Mouse (Mus musculus): ENCODE results near the gene Surf4. TPM values are rescaled to one million over a fixed set of nuclear protein-coding genes. Genes with fewer than 3 reads are reported as not detected.

The Surf4 gene
- polyA plus RNA-seq, 1 experiment: 644 TPM

DNA sequence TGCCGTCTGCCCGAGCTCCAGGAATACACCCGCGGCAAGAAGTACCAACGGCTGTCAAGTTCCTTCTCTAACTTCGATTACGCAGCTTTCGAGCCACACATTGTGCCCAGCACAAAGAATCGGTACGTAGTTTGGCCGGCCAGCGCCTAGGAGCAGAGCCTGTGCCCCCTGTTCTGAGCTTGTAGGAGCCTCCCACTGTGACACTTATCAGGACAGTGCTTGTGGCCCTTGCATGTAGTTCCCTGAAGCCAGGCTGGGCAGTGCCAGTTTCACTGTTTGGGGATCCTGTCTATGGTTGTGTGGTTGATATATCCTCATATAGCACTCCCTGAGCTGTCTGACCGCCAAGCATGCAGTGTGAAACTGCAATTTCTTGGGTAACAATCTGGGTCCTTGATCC is 17.0 kb downstream of the Surf4 start:
- no peak; the same call in 1 of the 2 replicates for TF ChIP-seq POLR2A (IDR thresholded peaks at IDR 0.05; ENCODE audit: low read depth, low read length)
- no peak for TF ChIP-seq CTCF (IDR thresholded peaks at IDR 0.05; ENCODE audit: extremely low read depth, insufficient read length, insufficient replicate concordance, low read depth, low read length)
- Histone ChIP-seq H3K4me1 (ENCODE audit: control insufficient read depth, insufficient read depth, insufficient read length, low read length) (peaks cover 24% of the 10 kb centered on the region), H3K36me3 (ENCODE audit: control insufficient read depth, insufficient read depth, low read length) (peaks cover 52% of the 10 kb centered on the region), H3K4me3 (ENCODE audit: low read depth, low read length) (peak overlapping the region; percentile 84), H3K27ac (ENCODE audit: insufficient read depth, low read depth, low read length) (peak overlapping the region; percentile 70), H3K27me3 (ENCODE audit: control insufficient read depth, insufficient read depth, low read length) (no peaks in the 10 kb centered on the region)
- under 1% methylated on average over 13 of the region's 13 CpGs for WGBS

DNA sequence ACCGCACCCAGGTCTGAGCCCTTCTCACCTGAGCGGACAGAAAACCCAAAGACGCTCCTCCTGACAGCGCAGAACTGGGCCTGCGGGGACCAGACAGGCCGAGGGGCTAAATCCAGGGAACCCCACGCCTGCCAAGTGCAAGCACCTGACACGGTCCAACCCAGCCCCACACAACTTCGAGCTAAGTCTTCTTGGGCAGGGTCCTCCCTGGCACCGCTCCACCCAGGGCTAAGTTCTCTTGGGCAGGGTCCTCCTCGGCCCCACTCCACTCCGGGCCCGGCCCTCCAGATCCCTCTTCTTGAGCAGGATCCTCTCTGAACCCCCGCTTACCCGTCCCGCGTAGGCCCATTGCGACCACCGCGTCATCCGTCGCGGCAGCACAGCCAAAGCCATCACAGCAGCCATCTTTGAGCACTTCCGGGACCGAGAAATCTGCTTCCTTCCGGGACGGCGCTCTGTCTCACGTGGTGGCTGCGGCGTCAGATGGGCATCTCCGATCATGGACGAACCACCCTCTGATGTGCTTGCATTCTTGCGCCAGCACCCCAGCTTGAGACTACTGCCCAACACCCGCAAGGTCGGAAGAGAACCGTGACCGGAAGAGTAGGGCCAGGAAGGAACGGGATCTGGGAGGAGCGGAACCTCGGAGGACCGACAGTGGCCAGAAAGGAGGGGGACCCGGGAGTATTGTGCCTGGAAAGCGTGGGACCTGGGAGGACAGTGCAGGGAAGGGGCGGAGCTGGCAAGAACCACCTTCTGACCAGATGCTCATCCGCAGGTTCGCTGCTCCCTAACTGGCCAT is 17.6 kb downstream of the Surf4 start, which contains the start of the genes Surf2 and Surf1:
Surf2 (plus strand) TSS at position 441 of the 802 bp plus-strand sequence.
Surf1 (minus strand) TSS at position 604 of the 802 bp plus-strand sequence.
- Histone ChIP-seq H3K27ac (ENCODE audit: insufficient read depth, low read depth, low read length) (peak within 1 kb of the TSS; percentile 70), H3K4me1 (ENCODE audit: control insufficient read depth, insufficient read depth, insufficient read length, low read length) (peaks cover 27% of the 10 kb centered on the region), H3K4me3 (ENCODE audit: low read depth, low read length) (peak within 1 kb of the TSS; percentile 84), H3K36me3 (ENCODE audit: control insufficient read depth, insufficient read depth, low read length) (peaks cover 48% of the 10 kb centered on the region), H3K27me3 (ENCODE audit: control insufficient read depth, insufficient read depth, low read length) (no peaks in the 10 kb centered on the region)
- TF ChIP-seq CTCF (IDR thresholded peaks at IDR 0.05; ENCODE audit: extremely low read depth, insufficient read length, insufficient replicate concordance, low read depth, low read length) (no peak), POLR2A (IDR thresholded peaks at IDR 0.05; ENCODE audit: low read depth, low read length) (peak; percentile 8; the same call in 1 of the 2 replicates)
- 1% methylated on average over 47 of the region's 47 CpGs for WGBS

DNA sequence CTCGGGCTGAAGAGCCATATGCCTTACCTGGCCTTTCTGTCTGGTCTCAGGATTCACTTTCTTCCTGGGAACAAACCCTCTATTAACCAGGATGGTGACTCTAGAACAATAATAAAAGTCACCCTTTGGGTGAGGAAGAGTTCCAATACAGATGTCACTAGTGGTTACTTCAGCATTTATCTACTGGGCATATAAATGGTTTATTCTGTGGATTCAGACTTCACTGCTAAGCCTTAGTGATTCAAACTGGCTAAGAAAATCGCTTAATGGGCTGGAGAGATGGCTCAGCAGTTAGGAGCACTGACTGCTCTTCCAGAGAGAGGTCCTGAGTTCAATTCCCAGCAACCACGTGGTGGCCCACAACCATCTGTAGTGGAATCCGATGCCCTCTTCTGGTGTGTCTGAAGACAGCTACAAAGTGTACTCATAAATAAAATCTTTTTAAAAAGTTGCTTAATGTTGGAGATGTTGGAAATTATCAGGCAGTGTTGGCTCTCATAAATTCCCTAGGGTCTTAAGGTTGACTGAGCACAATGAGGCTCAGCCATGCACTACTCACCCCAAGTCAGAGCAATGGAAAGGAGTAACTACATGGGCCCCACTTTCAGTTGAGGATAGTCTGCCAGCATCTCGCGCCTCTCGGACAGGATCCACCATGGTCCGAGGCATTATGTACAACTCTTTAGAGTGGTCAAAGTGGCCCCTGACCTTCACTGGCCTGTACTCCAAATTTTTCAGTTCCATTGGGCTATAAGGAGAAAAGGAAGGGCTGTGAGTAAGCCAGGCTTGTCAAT is 19.4 kb downstream of the Surf4 start:
- H3K27me3 ChIP-seq (ENCODE audit: control insufficient read depth, insufficient read depth, low read length): no peaks in the 10 kb centered on the region
- 48% methylated on average over 8 of the region's 8 CpGs for WGBS
- H3K4me3 ChIP-seq (ENCODE audit: low read depth, low read length): no peak overlapping the region
- H3K36me3 ChIP-seq (ENCODE audit: control insufficient read depth, insufficient read depth, low read length): peaks cover 34% of the 10 kb centered on the region
- H3K4me1 ChIP-seq (ENCODE audit: control insufficient read depth, insufficient read depth, insufficient read length, low read length): peaks cover 18% of the 10 kb centered on the region
- TF ChIP-seq CTCF (IDR thresholded peaks at IDR 0.05; ENCODE audit: extremely low read depth, insufficient read length, insufficient replicate concordance, low read depth, low read length) (no peak), POLR2A (IDR thresholded peaks at IDR 0.05; ENCODE audit: low read depth, low read length) (no peak)
- no peak overlapping the region for H3K27ac ChIP-seq (ENCODE audit: insufficient read depth, low read depth, low read length)

DNA sequence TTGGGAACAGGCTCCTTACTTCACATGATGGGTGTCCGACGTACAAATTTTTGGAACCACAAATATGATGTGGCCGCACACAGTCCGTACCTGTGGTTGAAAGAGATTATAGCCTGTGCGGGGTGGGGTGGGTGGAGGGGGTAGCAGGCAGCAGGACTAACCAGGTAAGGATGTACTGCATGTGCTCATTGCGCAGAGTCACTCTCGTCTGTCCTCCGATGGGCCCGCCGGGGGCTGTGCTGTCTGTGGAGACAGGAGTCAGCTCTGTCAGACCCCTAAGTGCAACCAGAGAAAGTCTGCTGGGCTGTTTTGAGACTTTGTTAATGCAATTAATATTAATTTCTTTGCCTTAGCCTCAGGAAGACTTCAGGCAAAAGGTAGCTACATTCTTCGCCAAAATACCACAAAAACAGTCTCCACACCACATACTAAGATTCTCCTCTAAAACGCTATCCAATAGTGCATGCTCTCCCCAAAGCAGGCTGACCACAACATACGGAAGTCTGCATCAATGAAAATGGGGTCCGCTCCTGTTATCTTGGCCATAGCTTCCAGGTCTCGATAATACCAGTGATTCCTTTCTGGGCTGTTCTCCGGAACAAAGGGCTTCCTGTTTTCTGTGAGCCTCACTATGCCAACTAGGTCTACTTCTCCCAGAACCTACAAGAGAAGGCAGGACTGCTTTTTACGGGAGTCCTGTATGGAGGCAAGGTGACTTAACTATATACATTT is 20.1 kb downstream of the Surf4 start:
- H3K4me1 ChIP-seq (ENCODE audit: control insufficient read depth, insufficient read depth, insufficient read length, low read length): peaks cover 24% of the 10 kb centered on the region
- H3K36me3 ChIP-seq (ENCODE audit: control insufficient read depth, insufficient read depth, low read length): peaks cover 26% of the 10 kb centered on the region
- WGBS: 77% methylated on average over 17 of the region's 17 CpGs
- TF ChIP-seq POLR2A (IDR thresholded peaks at IDR 0.05; ENCODE audit: low read depth, low read length) (no peak), CTCF (IDR thresholded peaks at IDR 0.05; ENCODE audit: extremely low read depth, insufficient read length, insufficient replicate concordance, low read depth, low read length) (no peak)
- no peak overlapping the region for H3K27ac ChIP-seq (ENCODE audit: insufficient read depth, low read depth, low read length)
- no peak overlapping the region for H3K4me3 ChIP-seq (ENCODE audit: low read depth, low read length)
- H3K27me3 ChIP-seq (ENCODE audit: control insufficient read depth, insufficient read depth, low read length): no peaks in the 10 kb centered on the region

DNA sequence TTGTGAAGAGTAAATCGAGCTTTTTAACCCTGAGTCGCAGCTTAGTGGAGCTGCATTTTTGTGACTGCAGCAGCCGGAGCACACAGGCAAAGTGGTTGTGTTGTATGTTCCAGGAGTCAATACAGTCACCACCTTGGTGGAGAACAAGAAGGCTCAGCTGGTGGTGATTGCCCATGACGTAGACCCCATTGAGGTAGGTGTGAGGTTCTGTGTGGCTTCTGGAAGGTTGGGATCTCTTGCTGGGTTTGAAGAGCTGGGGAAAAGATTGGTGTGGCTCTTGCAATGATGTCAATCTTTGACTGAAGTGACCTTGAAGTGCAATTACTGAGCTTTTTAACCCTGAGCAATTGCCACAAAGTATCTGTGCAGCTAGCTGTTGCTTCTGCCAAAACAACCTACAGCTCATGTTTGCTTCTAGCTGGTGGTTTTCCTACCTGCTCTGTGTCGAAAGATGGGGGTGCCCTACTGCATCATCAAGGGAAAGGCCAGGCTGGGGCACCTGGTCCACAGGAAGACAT is 21.4 kb downstream of the Surf4 start:
- WGBS: 45% methylated on average over 5 of the region's 5 CpGs
- no peaks in the 10 kb centered on the region for H3K27me3 ChIP-seq (ENCODE audit: control insufficient read depth, insufficient read depth, low read length)
- peak overlapping the region; percentile 82 for H3K4me3 ChIP-seq (ENCODE audit: low read depth, low read length)
- H3K4me1 ChIP-seq (ENCODE audit: control insufficient read depth, insufficient read depth, insufficient read length, low read length): peaks cover 19% of the 10 kb centered on the region
- peaks cover 29% of the 10 kb centered on the region for H3K36me3 ChIP-seq (ENCODE audit: control insufficient read depth, insufficient read depth, low read length)
- no peak overlapping the region for H3K27ac ChIP-seq (ENCODE audit: insufficient read depth, low read depth, low read length)
- no peak for TF ChIP-seq CTCF (IDR thresholded peaks at IDR 0.05; ENCODE audit: extremely low read depth, insufficient read length, insufficient replicate concordance, low read depth, low read length)

DNA sequence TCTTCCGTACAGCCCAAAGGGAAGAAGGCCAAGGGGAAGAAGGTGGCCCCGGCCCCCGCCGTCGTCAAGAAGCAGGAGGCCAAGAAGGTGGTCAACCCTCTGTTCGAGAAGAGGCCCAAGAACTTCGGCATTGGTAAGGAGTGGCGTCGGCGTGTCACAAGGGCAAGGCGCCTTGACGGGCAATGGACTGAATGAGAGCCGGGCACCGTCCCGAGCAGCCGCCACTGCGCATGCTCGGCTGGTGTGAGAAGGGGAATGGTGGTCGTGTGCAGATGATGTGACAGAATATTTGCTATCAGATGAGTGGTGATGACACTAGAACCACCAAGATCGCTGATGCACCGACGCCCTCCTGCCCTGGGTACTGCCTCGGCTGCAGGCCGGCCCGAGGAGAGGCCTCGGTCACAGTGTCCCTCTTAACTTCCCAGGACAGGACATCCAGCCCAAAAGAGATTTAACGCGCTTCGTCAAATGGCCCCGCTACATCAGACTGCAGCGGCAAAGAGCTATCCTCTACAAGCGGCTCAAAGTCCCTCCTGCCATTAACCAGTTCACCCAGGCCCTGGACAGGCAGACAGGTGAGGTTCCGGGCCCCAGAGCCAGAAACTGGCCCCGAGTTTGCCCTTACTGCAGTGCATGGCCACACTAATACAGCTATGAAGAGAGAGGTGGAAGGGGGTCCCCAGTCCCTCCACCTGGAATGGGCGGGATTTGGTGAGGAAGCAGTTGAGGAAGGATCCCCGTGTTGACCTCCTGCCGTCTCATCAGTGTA is 22.5 kb downstream of the Surf4 start:
- peak overlapping the region; percentile 82 for H3K4me3 ChIP-seq (ENCODE audit: low read depth, low read length)
- under 1% methylated on average over 37 of the region's 37 CpGs for WGBS
- no peak for TF ChIP-seq CTCF (IDR thresholded peaks at IDR 0.05; ENCODE audit: extremely low read depth, insufficient read length, insufficient replicate concordance, low read depth, low read length)
- TF ChIP-seq POLR2A (IDR thresholded peaks at IDR 0.05; ENCODE audit: low read depth, low read length): no peak
- peak overlapping the region; percentile 69 for H3K27ac ChIP-seq (ENCODE audit: insufficient read depth, low read depth, low read length)
- peaks cover 29% of the 10 kb centered on the region for H3K36me3 ChIP-seq (ENCODE audit: control insufficient read depth, insufficient read depth, low read length)
- peaks cover 12% of the 10 kb centered on the region for H3K4me1 ChIP-seq (ENCODE audit: control insufficient read depth, insufficient read depth, insufficient read length, low read length)
- H3K27me3 ChIP-seq (ENCODE audit: control insufficient read depth, insufficient read depth, low read length): no peaks in the 10 kb centered on the region
